Mouse (Mus musculus): Measurements from ENCODE around the gene 1700066M21Rik. TPM values are rescaled to one million over a fixed set of nuclear protein-coding genes. Genes with fewer than 3 reads are reported as not detected.
A peak's percentile ranks its signal among the peaks of the same experiment; 100 is the strongest.

The 1700066M21Rik gene
- total and polyA plus RNA-seq, 3 experiments: 9.9 to 11.7 TPM; not detected in 1

GRCm38 (mm10) chr1:57428368-57429308, 51.2 kb downstream of the 1700066M21Rik start:
- Histone ChIP-seq H3K9ac (ENCODE audit: control insufficient read depth, low read depth, low read length, poor library complexity, severe bottlenecking) (no peak overlapping the region), H3K27ac (ENCODE audit: control insufficient read depth, low read depth, low read length) (no peak overlapping the region), H3K4me1 (ENCODE audit: control insufficient read depth in 1 of 2, insufficient read depth in 2 of 2, low read length in 2 of 2) (peaks cover 0 to 3% of the 10 kb centered on the region in 2 experiments; a peak in 1 of 4 replicates), H3K36me3 (ENCODE audit: control insufficient read depth in 1 of 2, insufficient read depth in 2 of 2, low read length in 2 of 2) (no peaks in the 10 kb centered on the region; a peak in 1 of 4 replicates), H3K4me3 (ENCODE audit: control insufficient read depth in 1 of 2, insufficient read depth in 1 of 2, low read depth in 2 of 2, low read length in 2 of 2) (no peak overlapping the region), H3K27me3 (ENCODE audit: control insufficient read depth in 1 of 2, insufficient read depth in 2 of 2, low read length in 2 of 2) (no peaks in the 10 kb centered on the region; a peak in 1 of 4 replicates), H3K9me3 (replicated peaks; ENCODE audit: insufficient read depth, low read length) (no peaks in the 10 kb centered on the region), H3K79me2 (ENCODE audit: control insufficient read depth, insufficient read depth, low read length, poor library complexity) (no peaks in the 10 kb centered on the region)
- no peak for TF ChIP-seq TBP (IDR thresholded peaks at IDR 0.05; ENCODE audit: low read depth, low read length)
- no peak for TF ChIP-seq POLR2A (IDR thresholded peaks at IDR 0.05; ENCODE audit: control insufficient read depth in 1 of 2, insufficient read depth in 1 of 2, low read depth in 1 of 2, low read length in 2 of 2, poor library complexity in 1 of 2)
- no peak for TF ChIP-seq SIN3A (IDR thresholded peaks at IDR 0.05; ENCODE audit: low read length)
- TF ChIP-seq ZC3H11A (IDR thresholded peaks at IDR 0.05; ENCODE audit: low read depth, low read length): peak; percentile 98
- TF ChIP-seq BHLHE40 (IDR thresholded peaks at IDR 0.05; ENCODE audit: borderline replicate concordance, low read depth, low read length): no peak
- TF ChIP-seq CTCF (IDR thresholded peaks at IDR 0.05 in 2 of 3, conservative IDR thresholded peaks at IDR 0.05 in 1 of 3; ENCODE audit: control insufficient read depth in 1 of 3, insufficient read depth in 1 of 3, low read depth in 2 of 3, low read length in 3 of 3, poor library complexity in 1 of 3, severe bottlenecking in 1 of 3): peak; percentile 79 to 98 (median 79)
- TF ChIP-seq RAD21 (IDR thresholded peaks at IDR 0.05; ENCODE audit: low read depth, low read length): peak; percentile 99
- peak; percentile 98 for TF ChIP-seq SMC3 (IDR thresholded peaks at IDR 0.05; ENCODE audit: low read depth, low read length)
- TF ChIP-seq GATA1 (IDR thresholded peaks at IDR 0.05; ENCODE audit: low read depth, low read length): no peak
- no peak for TF ChIP-seq JUND (IDR thresholded peaks at IDR 0.05; ENCODE audit: low read depth, low read length)
- peak; percentile 86 for DNase-seq (ENCODE audit: low read depth, low spot score)

GRCm38 (mm10) chr1:57429786-57430483, 52.5 kb downstream of the 1700066M21Rik start:
- Histone ChIP-seq H3K9ac (ENCODE audit: control insufficient read depth, low read depth, low read length, poor library complexity, severe bottlenecking) (0 out of 2 replicates have a peak overlapping the region, but pooled peaks have one; percentile 27), H3K79me2 (ENCODE audit: control insufficient read depth, insufficient read depth, low read length, poor library complexity) (no peaks in the 10 kb centered on the region), H3K9me3 (replicated peaks; ENCODE audit: insufficient read depth, low read length) (no peaks in the 10 kb centered on the region), H3K27me3 (ENCODE audit: control insufficient read depth in 1 of 2, insufficient read depth in 2 of 2, low read length in 2 of 2) (no peaks in the 10 kb centered on the region; a peak in 1 of 4 replicates), H3K4me1 (ENCODE audit: control insufficient read depth in 1 of 2, insufficient read depth in 2 of 2, low read length in 2 of 2) (peaks cover 0 to 3% of the 10 kb centered on the region in 2 experiments; a peak in 1 of 4 replicates), H3K36me3 (ENCODE audit: control insufficient read depth in 1 of 2, insufficient read depth in 2 of 2, low read length in 2 of 2) (no peaks in the 10 kb centered on the region; a peak in 1 of 4 replicates), H3K27ac (ENCODE audit: control insufficient read depth, low read depth, low read length) (no peak overlapping the region), H3K4me3 (ENCODE audit: control insufficient read depth in 1 of 2, insufficient read depth in 1 of 2, low read depth in 2 of 2, low read length in 2 of 2) (peak overlapping the region; percentile 2 to 35; a peak in 2 of 4 replicates)
- peak; percentile 58 for DNase-seq (ENCODE audit: low read depth, low spot score)
- no peak for TF ChIP-seq CTCF (IDR thresholded peaks at IDR 0.05 in 2 of 3, conservative IDR thresholded peaks at IDR 0.05 in 1 of 3; ENCODE audit: control insufficient read depth in 1 of 3, insufficient read depth in 1 of 3, low read depth in 2 of 3, low read length in 3 of 3, poor library complexity in 1 of 3, severe bottlenecking in 1 of 3)
- no peak for TF ChIP-seq HCFC1 (IDR thresholded peaks at IDR 0.05; ENCODE audit: low read depth, low read length)
- 0 out of 2 replicates have a peak, but pooled peaks have one; percentile 23 for TF ChIP-seq SIN3A (IDR thresholded peaks at IDR 0.05; ENCODE audit: low read length)
- no peak for TF ChIP-seq GABPA (IDR thresholded peaks at IDR 0.05; ENCODE audit: low read depth, low read length)
